Mouse (Mus musculus) lung, postnatal 0 days (tissue): ENCODE measurements around the gene Cers4.

ENCODE experiments used
- CTCF ChIP-seq: IDR thresholded peaks from 2 replicates; pipeline ENCODE4 v1.5.1; 2016; ENCODE audit warnings: antibody characterized with exemption, mild to moderate bottlenecking
- EP300 ChIP-seq: IDR thresholded peaks from 2 replicates; pipeline ENCODE4 v1.6.1; 2016; ENCODE audit warnings: antibody characterized with exemption, mild to moderate bottlenecking, control low read depth

GRCm38 (mm10) chr8:4474419-4475187 is 18.2 kb upstream of the Cers4 start:
- TF ChIP-seq CTCF (no peak), EP300 (no peak)
